Mouse (Mus musculus) myocyte (in vitro differentiated cells): ENCODE results near the gene Ccdc92.

ENCODE experiments used
- MAX ChIP-seq: IDR thresholded peaks from one replicate; pipeline ENCODE4 v1.6.1; 2011; ENCODE audit warnings: low read depth, mild to moderate bottlenecking, control low read depth
- MYOG ChIP-seq, 3 experiments: IDR thresholded peaks; one replicate each; pipeline ENCODE4 v1.6.1; 2011; ENCODE audit warnings: control low read depth in 2 of 3, low read depth in 2 of 3, mild to moderate bottlenecking in 2 of 3; ENCODE audit not compliant: insufficient read length in 2 of 3, control insufficient read depth in 1 of 3, insufficient read depth in 1 of 3
- POLR2A ChIP-seq: IDR thresholded peaks from one replicate; pipeline ENCODE4 v1.6.1; 2011; ENCODE audit warnings: low read depth, mild to moderate bottlenecking, control low read depth, moderate library complexity; ENCODE audit not compliant: insufficient read length
- POLR2AphosphoS2 ChIP-seq: IDR thresholded peaks from one replicate; pipeline ENCODE4 v1.6.1; 2011; ENCODE audit warnings: low read depth, control low read depth; ENCODE audit not compliant: insufficient read length

- TF ChIP-seq MYOG (IDR thresholded peaks at IDR 0.05; ENCODE audit: control insufficient read depth in 1 of 3, insufficient read depth in 1 of 3, insufficient read length in 2 of 3, low read depth in 2 of 3), result no peak
- TF ChIP-seq MAX, result no peak
- TF ChIP-seq POLR2A, result no peak
- no peak for TF ChIP-seq POLR2AphosphoS2
Measured at GRCm38 (mm10) chr5:124900738-124901490, 38.7 kb upstream of the Ccdc92 start.
